Mouse (Mus musculus) lung, embryonic 16.5 days (tissue): ENCODE results near the gene Prdm9. TPM values are rescaled to one million over a fixed set of nuclear protein-coding genes. Genes with fewer than 3 reads are reported as not detected.

ENCODE experiments used
- ATAC-seq: fragments of 200-750 bp; cut with Nextera tagmentation; 2 replicates; pipeline ENCODE4 v1.8.0; 2017; ENCODE audit warnings: low read depth, mild to moderate bottlenecking, moderate library complexity
- H3K27ac ChIP-seq: fragments of 300-500 bp; sonication (generic); 2 replicates; pipeline ENCODE4 v1.5.1; 2014; ENCODE audit warnings: mild to moderate bottlenecking, control low read depth, low read length
- H3K27me3 ChIP-seq: fragments of 300-500 bp; sonication (generic); 2 replicates; pipeline ENCODE4 v1.6.1; 2014; ENCODE audit warnings: low read depth, low read length, mixed read lengths; ENCODE audit not compliant: control insufficient read depth, insufficient read depth
- H3K36me3 ChIP-seq: fragments of 300-500 bp; sonication (generic); 2 replicates; pipeline ENCODE4 v1.6.1; 2014; ENCODE audit warnings: low read length; ENCODE audit not compliant: control insufficient read depth, insufficient read depth
- H3K4me1 ChIP-seq: fragments of 300-500 bp; sonication (generic); replicated peaks from 2 replicates; pipeline ENCODE4 v1.6.1; 2014; ENCODE audit warnings: low read length, mixed read lengths; ENCODE audit not compliant: control insufficient read depth, insufficient read depth
- H3K4me2 ChIP-seq: fragments of 300-500 bp; sonication (generic); 2 replicates; pipeline ENCODE4 v1.6.1; 2014; ENCODE audit warnings: low read depth, low read length, control low read depth
- H3K4me3 ChIP-seq: fragments of 300-500 bp; sonication (generic); 2 replicates; pipeline ENCODE4 v1.5.1; 2014; ENCODE audit warnings: mild to moderate bottlenecking, low read length, control low read depth
- H3K9ac ChIP-seq: fragments of 300-500 bp; sonication (generic); 2 replicates; pipeline ENCODE4 v1.6.1; 2014; ENCODE audit warnings: low read length, control low read depth
- H3K9me3 ChIP-seq: fragments of 300-500 bp; sonication (generic); 2 replicates; pipeline ENCODE4 v1.6.1; 2016; ENCODE audit warnings: low read length; ENCODE audit not compliant: control insufficient read depth
- WGBS: fragments of 180-500 bp; shearing (Covaris S2); extraction: QIAGEN DNeasy Blood & Tissue Kit; methylation state at CpG from one replicate; pipeline ENCODE4 v1.1.7; 2014; 5-methylcytosine and 5-hydroxymethylcytosine counted together
- polyA plus RNA-seq: library from polyadenylated mRNA; unstranded; fragments of >200 nt; fragmentation: Nextera tagmentation; extraction: Ambion mirVana; gene quantifications from 2 replicates; pipeline ENCODE4 v1.2.1, GENCODE M21; 2015

Prdm9 gene
- 1.9 and 2.6 TPM in 2 replicates for polyA plus RNA-seq

GRCm38 (mm10) chr17:15564014-15564927, at the start of gene Prdm9:
Prdm9 (minus strand) TSS chr17:15564354.
- ATAC-seq, result peak; percentile 100
- H3K4me3 ChIP-seq, result peak within 1 kb of the TSS; percentile 84
- peak within 1 kb of the TSS; percentile 87 for H3K9ac ChIP-seq
- H3K36me3 ChIP-seq, result no peaks in the 10 kb centered on the region
- H3K4me1 ChIP-seq, result no peaks in the 10 kb centered on the region; the same call in 1 of the 2 replicates
- peak within 1 kb of the TSS; percentile 89 for H3K4me2 ChIP-seq
- WGBS, result under 1% methylated on average over 43 of the region's 43 CpGs
- H3K9me3 ChIP-seq, result no peaks in the 10 kb centered on the region
- no peaks in the 10 kb centered on the region for H3K27me3 ChIP-seq
- peak within 1 kb of the TSS; percentile 98 for H3K27ac ChIP-seq

DNA sequence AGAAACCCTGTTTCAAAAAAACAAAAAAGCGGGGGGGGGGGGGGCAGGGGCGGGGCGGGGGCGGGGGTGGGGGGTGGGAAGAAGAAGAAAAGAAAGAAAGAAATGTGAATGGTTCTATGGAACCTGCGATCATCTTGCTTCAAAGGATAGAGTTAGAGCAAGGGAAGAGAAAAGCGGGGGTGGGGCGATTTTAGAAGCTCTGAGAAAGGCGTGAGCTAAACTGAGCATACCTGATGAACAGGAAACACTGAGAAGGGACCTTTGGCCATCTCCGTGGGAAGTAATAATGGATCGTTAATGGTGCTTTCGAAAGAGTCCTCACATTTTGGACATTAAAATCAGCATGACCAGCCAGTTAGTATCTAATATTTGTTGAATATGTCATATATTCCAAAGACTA, 35.3 kb upstream of the Prdm9 start:
- H3K4me1 ChIP-seq, result no peaks in the 10 kb centered on the region
- ATAC-seq, result no peak
- H3K4me3 ChIP-seq, result no peak overlapping the region
- 90% methylated on average over 7 of the region's 11 CpGs for WGBS
- H3K9me3 ChIP-seq, result no peaks in the 10 kb centered on the region
- no peaks in the 10 kb centered on the region for H3K27me3 ChIP-seq
- no peaks in the 10 kb centered on the region for H3K36me3 ChIP-seq
- H3K4me2 ChIP-seq, result no peak overlapping the region
- no peak overlapping the region for H3K9ac ChIP-seq
- no peak overlapping the region for H3K27ac ChIP-seq

DNA sequence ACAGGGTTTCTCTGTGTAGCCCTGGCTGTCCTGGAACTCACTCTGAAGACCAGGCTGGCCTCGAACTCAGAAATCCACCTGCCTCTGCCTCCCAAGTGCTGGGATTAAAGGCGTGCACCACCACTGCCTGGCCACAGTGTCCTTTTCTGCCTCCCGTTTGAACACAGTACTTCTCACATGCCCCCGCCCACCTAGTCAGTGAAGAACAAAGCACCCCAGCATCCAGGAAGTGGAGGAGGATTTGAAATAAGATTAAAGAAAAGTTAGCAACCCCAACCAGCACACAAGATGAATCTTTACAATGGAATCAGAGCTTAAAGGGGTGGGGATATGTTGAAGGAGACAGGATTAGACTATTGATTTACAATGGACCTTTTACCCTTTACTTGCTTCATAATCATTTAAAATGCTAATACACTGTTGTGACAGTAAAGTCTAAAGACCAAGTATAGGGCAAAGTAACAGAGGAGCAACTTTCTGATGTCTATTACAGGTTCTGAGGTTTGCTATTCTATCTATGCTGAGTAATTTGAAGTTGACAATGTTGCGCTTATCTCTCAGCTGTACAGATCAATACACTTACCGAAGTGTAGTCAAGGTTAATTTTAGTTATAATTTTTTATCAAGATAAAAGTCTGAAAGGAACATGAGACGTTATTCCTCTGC, 27.2 kb upstream of the Prdm9 start:
- Histone ChIP-seq H3K9me3 (no peaks in the 10 kb centered on the region), H3K27ac (no peak overlapping the region), H3K4me1 (no peaks in the 10 kb centered on the region), H3K9ac (no peak overlapping the region), H3K27me3 (no peaks in the 10 kb centered on the region), H3K4me2 (no peak overlapping the region), H3K36me3 (no peaks in the 10 kb centered on the region), H3K4me3 (no peak overlapping the region)
- WGBS, result 67% methylated on average over 7 of the region's 7 CpGs
- ATAC-seq, result no peak

GRCm38 (mm10) chr17:15588116-15588515, 24.0 kb upstream of the Prdm9 start:
- ATAC-seq, result no peak
- no peak overlapping the region for H3K4me2 ChIP-seq
- H3K9me3 ChIP-seq, result no peaks in the 10 kb centered on the region
- H3K4me3 ChIP-seq, result no peak overlapping the region
- H3K27me3 ChIP-seq, result no peaks in the 10 kb centered on the region
- H3K36me3 ChIP-seq, result no peaks in the 10 kb centered on the region
- WGBS, result 82% methylated on average over 2 of the region's 2 CpGs
- H3K4me1 ChIP-seq, result no peaks in the 10 kb centered on the region
- no peak overlapping the region for H3K9ac ChIP-seq
- H3K27ac ChIP-seq, result no peak overlapping the region

DNA sequence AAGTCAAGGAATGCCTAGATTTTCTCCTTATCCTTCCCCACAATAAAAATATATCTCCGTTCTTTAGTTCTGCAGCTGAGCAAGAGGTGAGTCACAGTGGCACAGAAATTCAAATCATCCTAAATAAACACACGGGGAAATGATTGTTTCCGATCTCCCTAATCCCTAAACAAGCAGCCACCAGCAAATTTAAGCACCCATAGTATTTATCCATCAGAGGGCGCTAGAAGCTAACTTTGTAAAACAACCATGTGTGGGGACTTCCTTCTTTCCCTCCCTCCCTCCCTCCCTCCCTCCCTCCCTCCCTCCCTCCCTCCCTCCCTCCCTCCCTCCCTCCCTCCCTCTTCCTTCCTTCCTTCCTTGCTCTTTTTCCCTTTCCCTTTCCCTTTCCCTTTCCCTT, 21.5 kb upstream of the Prdm9 start:
- H3K36me3 ChIP-seq, result no peaks in the 10 kb centered on the region
- WGBS, result 32% methylated on average over 4 of the region's 4 CpGs
- H3K27me3 ChIP-seq, result no peaks in the 10 kb centered on the region
- H3K9me3 ChIP-seq, result no peaks in the 10 kb centered on the region
- H3K4me2 ChIP-seq, result no peak overlapping the region
- H3K4me3 ChIP-seq, result no peak overlapping the region
- H3K27ac ChIP-seq, result no peak overlapping the region
- H3K4me1 ChIP-seq, result no peaks in the 10 kb centered on the region
- H3K9ac ChIP-seq, result no peak overlapping the region
- ATAC-seq, result no peak

DNA sequence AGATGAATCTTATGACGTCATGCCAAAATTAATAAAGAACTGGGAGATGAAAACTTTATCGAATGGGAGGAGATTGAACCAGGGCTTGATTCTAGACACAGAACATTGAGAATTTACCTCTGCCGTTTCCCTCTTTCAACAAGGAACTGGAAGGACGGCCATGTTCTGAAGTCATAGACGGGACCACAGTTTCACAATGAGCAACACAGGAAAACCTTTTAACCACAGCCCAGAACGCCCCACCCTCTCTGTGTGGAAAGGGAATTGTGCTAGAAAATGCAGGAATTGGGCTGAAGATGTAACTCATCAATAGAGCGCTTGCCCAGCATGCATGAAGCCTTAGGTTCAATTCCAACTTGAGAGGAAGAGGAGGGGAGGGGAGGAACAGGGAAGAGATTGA, 18.9 kb upstream of the Prdm9 start:
- WGBS, result 79% methylated on average over 7 of the region's 7 CpGs
- H3K27me3 ChIP-seq, result peaks cover under 1% of the 10 kb centered on the region; the same call in 1 of the 2 replicates
- no peak overlapping the region for H3K4me2 ChIP-seq
- no peaks in the 10 kb centered on the region for H3K9me3 ChIP-seq
- no peaks in the 10 kb centered on the region for H3K36me3 ChIP-seq
- H3K4me3 ChIP-seq, result no peak overlapping the region
- H3K9ac ChIP-seq, result no peak overlapping the region
- H3K27ac ChIP-seq, result no peak overlapping the region
- no peaks in the 10 kb centered on the region for H3K4me1 ChIP-seq
- ATAC-seq, result no peak

DNA sequence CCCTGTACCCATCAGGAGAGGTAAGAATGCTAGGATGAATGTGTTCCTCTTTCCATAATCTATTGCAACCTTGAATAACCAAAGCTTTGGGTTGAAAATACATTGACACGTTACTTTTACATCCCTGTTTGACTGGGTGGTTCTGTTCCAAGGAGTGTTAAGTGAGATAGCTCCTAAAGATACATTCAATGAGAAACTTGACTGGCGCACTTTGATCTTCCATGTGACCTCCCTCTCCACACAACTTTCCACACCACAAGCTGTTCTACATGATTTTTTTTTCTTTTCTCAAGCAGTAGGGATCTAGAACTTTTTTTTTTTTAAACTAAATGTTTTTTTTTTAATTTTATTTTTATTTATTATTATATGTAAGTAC, 15.9 kb upstream of the Prdm9 start:
- H3K36me3 ChIP-seq, result no peaks in the 10 kb centered on the region
- peaks cover 2% of the 10 kb centered on the region; the same call in 1 of the 2 replicates for H3K27me3 ChIP-seq
- no peaks in the 10 kb centered on the region for H3K4me1 ChIP-seq
- no peak overlapping the region for H3K27ac ChIP-seq
- no peak for ATAC-seq
- no peak overlapping the region for H3K4me3 ChIP-seq
- no peak overlapping the region for H3K4me2 ChIP-seq
- H3K9me3 ChIP-seq, result no peaks in the 10 kb centered on the region
- 88% methylated on average over 2 of the region's 2 CpGs for WGBS
- no peak overlapping the region for H3K9ac ChIP-seq

DNA sequence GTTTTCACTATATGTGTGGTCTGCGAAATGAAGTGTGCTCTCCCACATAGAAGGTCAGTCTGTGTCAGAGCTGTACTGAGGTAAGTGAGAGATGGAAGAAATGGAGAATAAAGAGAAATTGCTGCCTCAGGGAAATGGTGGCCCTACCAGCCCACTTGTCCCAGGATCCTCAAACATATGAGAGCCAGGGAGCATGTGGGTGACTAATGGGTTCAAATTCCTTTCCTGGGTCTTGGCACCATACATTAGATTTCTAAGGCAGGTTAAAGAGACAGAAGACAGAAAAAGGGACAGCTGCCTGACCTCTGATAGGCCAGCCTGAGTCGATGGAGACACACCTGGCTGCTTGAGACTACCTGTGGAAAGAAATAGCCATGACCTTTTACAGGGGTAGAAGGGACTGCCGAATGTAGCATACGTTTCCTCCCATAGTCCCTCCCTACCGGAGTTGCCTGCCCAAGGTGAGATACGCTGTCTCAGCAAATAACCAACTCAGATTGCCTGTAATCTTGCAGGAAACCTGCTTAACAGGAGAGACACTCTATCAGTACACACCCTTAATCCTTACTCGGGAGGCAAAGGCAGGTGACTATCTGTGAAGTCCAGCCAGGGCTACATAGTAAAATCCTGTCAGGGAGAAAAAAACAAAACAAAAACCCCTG, 15.4 kb upstream of the Prdm9 start:
- Histone ChIP-seq H3K4me2 (no peak overlapping the region), H3K36me3 (no peaks in the 10 kb centered on the region), H3K9me3 (no peaks in the 10 kb centered on the region), H3K9ac (no peak overlapping the region), H3K4me1 (no peaks in the 10 kb centered on the region), H3K4me3 (no peak overlapping the region), H3K27ac (no peak overlapping the region), H3K27me3 (peaks cover 2% of the 10 kb centered on the region; the same call in 1 of the 2 replicates)
- 69% methylated on average over 7 of the region's 7 CpGs for WGBS
- ATAC-seq, result no peak

DNA sequence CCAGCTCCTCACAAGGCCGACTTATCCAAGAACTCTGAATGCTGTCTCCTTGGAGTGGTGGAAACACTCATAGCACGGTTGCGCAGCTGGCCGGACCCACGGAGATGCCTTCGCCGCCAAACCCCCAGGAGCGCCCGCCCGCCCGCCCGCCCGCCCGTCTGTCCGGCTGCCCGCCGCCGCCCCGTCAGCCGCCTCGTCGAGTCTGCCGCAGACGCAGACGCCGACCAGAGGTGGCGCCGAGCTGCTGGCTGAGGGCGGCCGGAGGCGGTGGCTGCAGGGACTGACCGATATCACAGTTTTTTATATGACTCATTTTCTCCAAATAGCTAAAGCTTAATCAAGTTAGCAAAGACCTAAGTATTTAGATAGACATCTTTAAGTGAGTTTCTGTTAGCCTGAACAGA, 13.1 kb upstream of the Prdm9 start:
- Histone ChIP-seq H3K9ac (peak overlapping the region; percentile 11; the same call in 1 of the 2 replicates), H3K36me3 (no peaks in the 10 kb centered on the region), H3K9me3 (no peaks in the 10 kb centered on the region), H3K4me3 (peak overlapping the region; percentile 31), H3K4me1 (no peaks in the 10 kb centered on the region), H3K27ac (no peak overlapping the region), H3K27me3 (peaks cover 2% of the 10 kb centered on the region; the same call in 1 of the 2 replicates), H3K4me2 (peak overlapping the region; percentile 55)
- peak; percentile 81 for ATAC-seq
- WGBS, result under 1% methylated on average over 32 of the region's 32 CpGs
